Mouse (Mus musculus) testis, adult 2 months (tissue): ENCODE data around the gene Ltv1.

Experiments used
- CTCF ChIP-seq: fragments of 200-500 bp; IDR thresholded peaks from 2 replicates; pipeline ENCODE4 v1.5.1; 2012; ENCODE audit warnings: low read depth, mild to moderate bottlenecking, inconsistent platforms, low read length, moderate library complexity; ENCODE audit not compliant: control insufficient read depth, insufficient read depth, insufficient replicate concordance
- POLR2A ChIP-seq: fragments of 200-500 bp; IDR thresholded peaks from 2 replicates; pipeline ENCODE4 v1.6.1; 2012; ENCODE audit warnings: low read depth, mild to moderate bottlenecking, inconsistent platforms, low read length, moderate library complexity; ENCODE audit not compliant: control insufficient read depth

GRCm38 (mm10) chr10:13238188-13238587 lies 45.2 kb upstream of the Ltv1 start:
- no peak for TF ChIP-seq CTCF
- no peak for TF ChIP-seq POLR2A
